Mouse (Mus musculus): ENCODE measurements around the gene Gm4869.

DNA sequence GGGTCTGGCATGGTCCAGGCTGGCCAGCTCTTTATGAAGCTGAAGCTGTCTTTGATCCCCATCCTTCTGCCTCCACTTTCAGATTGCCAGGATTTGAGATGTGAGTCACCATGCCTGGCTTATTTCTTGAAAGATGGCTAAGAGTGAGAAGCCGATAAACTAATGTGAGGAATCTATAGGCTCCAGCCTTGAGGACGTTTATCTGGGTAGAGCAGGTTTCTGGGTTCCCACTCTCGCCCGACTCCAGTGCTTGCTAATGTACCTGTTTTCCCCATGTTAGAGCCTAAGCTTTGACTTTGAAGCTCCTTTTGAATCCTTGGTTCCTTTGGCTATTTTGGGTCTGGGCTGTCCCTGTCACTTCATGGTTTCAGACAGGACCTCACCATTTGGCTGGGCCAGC is 24.8 kb upstream of the Gm4869 start:
- no peak for TF ChIP-seq CTCF (IDR thresholded peaks at IDR 0.05; ENCODE audit: borderline replicate concordance, extremely low read depth, insufficient read depth, insufficient read length)
- TF ChIP-seq POLR2A (IDR thresholded peaks at IDR 0.05; ENCODE audit: borderline replicate concordance, extremely low read depth, insufficient read depth, insufficient read length, poor library complexity, severe bottlenecking): no peak
